25 mouse cellular contexts compared by ENCODE assay signal in the genomic region with DNA sequence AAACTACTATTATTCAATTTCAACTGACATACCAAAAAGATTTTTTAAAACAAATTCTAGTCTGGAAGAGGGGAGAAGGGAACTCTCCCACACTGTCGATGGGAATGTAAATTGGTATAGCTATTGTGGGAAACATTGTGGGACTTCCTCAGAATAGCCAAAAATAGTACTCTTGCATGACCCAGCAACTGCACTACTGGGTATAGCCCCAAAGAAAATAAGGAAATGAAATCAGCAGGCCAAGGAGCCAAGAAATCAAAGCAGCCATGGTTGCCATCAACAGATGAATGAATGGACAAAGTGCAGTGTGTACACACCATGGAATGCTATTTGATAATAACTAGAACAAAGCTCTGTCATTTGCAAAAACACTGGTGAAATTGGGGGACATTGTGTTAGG. TPM values are rescaled to one million over a fixed set of nuclear protein-coding genes. Genes with fewer than 3 reads are reported as not detected.
DNase-seq lines count a peak whose midpoint lies in the region; ATAC-seq and TF ChIP-seq lines count a peak whose summit lies in the region.
"Had no signal": no experiment of that assay in that cellular context is flagged by ENCODE, and none has a peak within 500 bp of the region (broad histone marks: within the 10 kb centered on the region; RNA-seq: fewer than 3 reads in every experiment).

No protein-coding gene starts in this region.

- no peak for ATAC-seq in lung, postnatal 0 days
- ATAC-seq in megakaryocyte progenitor cell, adult 5-6 weeks (replicated peaks; ENCODE audit: poor library complexity): peak; percentile 86
- ATAC-seq: forebrain, embryonic 16.5 days; intestine, embryonic 16.5 days; midbrain, embryonic 13.5 days had no signal

- 56% methylated on average over 1 of the region's 1 CpGs for WGBS in lung, postnatal 0 days

- H3K9ac ChIP-seq in lung, postnatal 0 days (replicated peaks; ENCODE audit: low read depth): no peak overlapping the region
- H3K9ac ChIP-seq: embryonic facial prominence, embryonic 12.5 days; hindbrain, embryonic 12.5 days; midbrain, embryonic 13.5 days had no signal

- H3K4me1 ChIP-seq in lung, postnatal 0 days (ENCODE audit: insufficient read depth, low read depth, low read length): 0 out of 2 replicates have a peak, but pooled peaks cover 5% of the 10 kb centered on the region
- H3K4me1 ChIP-seq: embryonic facial prominence, embryonic 12.5 days; forebrain, embryonic 10.5 days; hindbrain, embryonic 12.5 days; midbrain, embryonic 13.5 days had no signal

- TF ChIP-seq EP300 in lung, postnatal 0 days (IDR thresholded peaks at IDR 0.05): no peak

- H3K9me3 ChIP-seq in lung, postnatal 0 days (ENCODE audit: low read length): no peaks in the 10 kb centered on the region
- H3K9me3 ChIP-seq: embryonic facial prominence, embryonic 12.5 days; forebrain, embryonic 10.5 days; hindbrain, embryonic 12.5 days; midbrain, embryonic 13.5 days had no signal

- no peaks in the 10 kb centered on the region for H3K27me3 ChIP-seq in lung, postnatal 0 days (replicated peaks; ENCODE audit: insufficient read depth, low read length)
- H3K27me3 ChIP-seq: embryonic facial prominence, embryonic 12.5 days; hindbrain, embryonic 12.5 days; midbrain, embryonic 13.5 days had no signal

- H3K36me3 ChIP-seq in lung, postnatal 0 days (ENCODE audit: insufficient read depth, low read length): no peaks in the 10 kb centered on the region
- H3K36me3 ChIP-seq: embryonic facial prominence, embryonic 12.5 days; forebrain, embryonic 10.5 days; G1E; hindbrain, embryonic 12.5 days; midbrain, embryonic 13.5 days had no signal

- H3K4me2 ChIP-seq in lung, postnatal 0 days (replicated peaks; ENCODE audit: low read depth, low read length): no peak overlapping the region
- H3K4me2 ChIP-seq: embryonic facial prominence, embryonic 12.5 days; hindbrain, embryonic 12.5 days; midbrain, embryonic 13.5 days had no signal

- H3K27ac ChIP-seq in lung, postnatal 0 days (ENCODE audit: low read length): no peak overlapping the region
- H3K27ac ChIP-seq: embryonic facial prominence, embryonic 12.5 days; forebrain, embryonic 10.5 days; gastrocnemius, adult 2 months; hindbrain, embryonic 12.5 days; kidney, postnatal 0 days; midbrain, embryonic 13.5 days had no signal

- DNase-seq in lung, postnatal 25 days (ENCODE audit: low spot score): peak; percentile 24
- DNase-seq in lung, postnatal 0 days (ENCODE audit: low spot score): no peak
- peak; percentile 31 for DNase-seq in fibroblast of lung, adult 2 months (ENCODE audit: low read depth)
- DNase-seq in left cerebral cortex, adult 8-10 months (ENCODE audit: low spot score in 2 of 2): no peak
- DNase-seq in retina, embryonic 14.5 days (ENCODE audit: low spot score): no peak
- DNase-seq: adrenal gland, postnatal 10 days; cerebellum, adult 11 months; cerebellum, adult 9-10 months; cerebellum, postnatal 36 days; embryo, embryonic 11 days; gastrocnemius, adult 2 months; kidney, adult 8-10 months; kidney, postnatal 4 days; liver; lung, postnatal 10 days; right cerebral cortex, adult 18-20 months had no signal

- no peak overlapping the region for H3K4me3 ChIP-seq in lung, postnatal 0 days (ENCODE audit: low read depth, low read length)
- H3K4me3 ChIP-seq: embryonic facial prominence, embryonic 12.5 days; forebrain, embryonic 10.5 days; gastrocnemius, adult 2 months; hindbrain, embryonic 12.5 days; midbrain, embryonic 13.5 days had no signal

- no peak for TF ChIP-seq CTCF in lung, postnatal 0 days (IDR thresholded peaks at IDR 0.05)

RNA-seq across cellular contexts. Expression of gene Cytip, which starts 1.5 kb away (rescaled TPM):
- polyA plus RNA-seq in lung, postnatal 0 days (2015; fragmentation: Nextera tagmentation; extraction: Ambion mirVana): 16.3 and 19.0 TPM in 2 replicates
- total RNA-seq in megakaryocyte progenitor cell, adult 5-6 weeks (2015): 14.7 and 26.8 TPM in 2 replicates
- 34.1 and 46.1 TPM in 2 replicates for total RNA-seq in megakaryocyte progenitor cell, adult 5-6 weeks (2017)
- under 1 TPM in 3 of 4 experiments, not detected in 1; 0.07 to 0.98 (median 0.93) TPM for total RNA-seq in left cerebral cortex, adult 8-10 months (2022)
- polyA plus RNA-seq: G1E had no signal

Comparison
In these comparisons a context has a peak if more than half of its experiments do, and no peak if none do; other contexts are left out.
1. DNase-seq: peak in lung, postnatal 25 days (single experiment) and fibroblast of lung, adult 2 months (single experiment); none in lung, postnatal 0 days (single experiment), left cerebral cortex, adult 8-10 months (0 of 2) and retina, embryonic 14.5 days (single experiment).
2. RNA of gene Cytip, which starts 1.5 kb away (total RNA-seq): 14.7 to 46.1 TPM in megakaryocyte progenitor cell, adult 5-6 weeks; 0.07 to 0.98 TPM in left cerebral cortex, adult 8-10 months; every median in the first group is over 4 times any median in the second.